Mouse (Mus musculus): Measurements from ENCODE around the gene Aldh3a2. TPM values are rescaled to one million over a fixed set of nuclear protein-coding genes. Genes with fewer than 3 reads are reported as not detected.
"Not testable (repeated sequence)": the region's sequence is repeated elsewhere in the genome, so short reads cannot be mapped to it uniquely, and the experiment has no call there.

Gene Aldh3a2
- 22.0 and 22.9 TPM in 2 replicates for polyA plus RNA-seq (2016; fragmentation: Nextera tagmentation; extraction: Ambion mirVana)

GRCm38 (mm10) chr11:61266551-61267533, at the start of gene Aldh3a2:
Aldh3a2 (minus strand) TSS chr11:61267464.
- WGBS: under 1% methylated on average over 57 of the region's 58 CpGs
- ATAC-seq (ENCODE audit: low FRiP score): peak; percentile 100
- Histone ChIP-seq H3K4me2 (peak within 1 kb of the TSS; percentile 77), H3K36me3 (replicated peaks) (peaks cover 17% of the 10 kb centered on the region), H3K9ac (peak within 1 kb of the TSS; percentile 85), H3K27ac (peak within 1 kb of the TSS; percentile 93), H3K9me3 (no peaks in the 10 kb centered on the region), H3K27me3 (peaks cover 13% of the 10 kb centered on the region), H3K4me3 (replicated peaks) (peak within 1 kb of the TSS; percentile 77), H3K4me1 (peaks cover 15% of the 10 kb centered on the region)

- Histone ChIP-seq H3K4me2 (no peak overlapping the region), H3K27ac (no peak overlapping the region), H3K4me1 (no peaks in the 10 kb centered on the region), H3K36me3 (replicated peaks) (no peaks in the 10 kb centered on the region), H3K27me3 (no peaks in the 10 kb centered on the region), H3K4me3 (replicated peaks) (no peak overlapping the region), H3K9me3 (no peaks in the 10 kb centered on the region), H3K9ac (no peak overlapping the region)
- WGBS: 84% methylated on average over 2 of the region's 2 CpGs
- no peak for ATAC-seq (ENCODE audit: low FRiP score)
Observed at GRCm38 (mm10) chr11:61316864-61317263, 49.6 kb upstream of the Aldh3a2 start.

GRCm38 (mm10) chr11:61310321-61310720, 43.1 kb upstream of the Aldh3a2 start:
- Histone ChIP-seq H3K27me3 (0 out of 2 replicates have a peak, but pooled peaks cover 5% of the 10 kb centered on the region), H3K27ac (no peak overlapping the region), H3K4me1 (no peaks in the 10 kb centered on the region), H3K9me3 (no peaks in the 10 kb centered on the region), H3K4me2 (no peak overlapping the region), H3K36me3 (replicated peaks) (no peaks in the 10 kb centered on the region), H3K9ac (no peak overlapping the region), H3K4me3 (replicated peaks) (no peak overlapping the region)
- ATAC-seq (ENCODE audit: low FRiP score): no peak
- whole genome bisulfite sequencing: 81% methylated on average over 7 of the region's 7 CpGs

DNA sequence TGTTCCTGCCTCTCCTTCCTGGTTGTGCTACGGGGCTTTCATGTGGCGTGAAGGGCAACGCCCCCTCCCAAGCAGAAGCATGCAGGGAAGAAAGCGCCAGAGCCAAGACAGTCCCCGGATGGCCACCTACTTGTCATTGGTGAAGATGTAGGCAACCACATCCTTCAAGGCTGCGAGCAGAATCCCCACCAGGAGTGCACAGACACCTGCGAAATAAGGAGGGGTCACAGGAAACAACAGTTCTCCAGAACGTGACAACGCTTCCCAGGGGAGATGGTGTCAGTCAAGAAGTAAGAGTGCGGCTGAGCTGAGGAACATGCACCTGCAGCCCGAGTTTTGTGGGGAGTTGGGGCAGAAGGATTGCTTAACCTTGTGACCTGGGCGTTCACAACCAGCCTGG, 42.6 kb upstream of the Aldh3a2 start:
- Histone ChIP-seq H3K9me3 (no peaks in the 10 kb centered on the region), H3K4me1 (no peaks in the 10 kb centered on the region), H3K27ac (no peak overlapping the region), H3K36me3 (replicated peaks) (no peaks in the 10 kb centered on the region), H3K4me2 (no peak overlapping the region), H3K27me3 (0 out of 2 replicates have a peak, but pooled peaks cover 5% of the 10 kb centered on the region), H3K9ac (no peak overlapping the region), H3K4me3 (replicated peaks) (no peak overlapping the region)
- 69% methylated on average over 12 of the region's 12 CpGs for WGBS
- no peak for ATAC-seq (ENCODE audit: low FRiP score)

- WGBS: 37% methylated on average over 7 of the region's 7 CpGs
Observed at GRCm38 (mm10) chr11:61307795-61308194, 40.5 kb upstream of the Aldh3a2 start.

GRCm38 (mm10) chr11:61305377-61305776, 38.1 kb upstream of the Aldh3a2 start:
- peaks cover 6% of the 10 kb centered on the region for H3K4me1 ChIP-seq
- no peak overlapping the region for H3K27ac ChIP-seq
- no peak for ATAC-seq (ENCODE audit: low FRiP score)
- WGBS: 73% methylated on average over 4 of the region's 4 CpGs
- no peaks in the 10 kb centered on the region for H3K36me3 ChIP-seq (replicated peaks)
- no peak overlapping the region for H3K9ac ChIP-seq
- H3K4me2 ChIP-seq: no peak overlapping the region
- H3K27me3 ChIP-seq: 0 out of 2 replicates have a peak, but pooled peaks cover 5% of the 10 kb centered on the region
- no peaks in the 10 kb centered on the region for H3K9me3 ChIP-seq
- H3K4me3 ChIP-seq (replicated peaks): no peak overlapping the region

More at GRCm38 (mm10) chr11:61307795-61308194, 40.5 kb upstream of the Aldh3a2 start:
- ATAC-seq (ENCODE audit: low FRiP score): no peak
- Histone ChIP-seq H3K4me1 (no peaks in the 10 kb centered on the region), H3K4me2 (no peak overlapping the region), H3K36me3 (replicated peaks) (no peaks in the 10 kb centered on the region), H3K27me3 (0 out of 2 replicates have a peak, but pooled peaks cover 5% of the 10 kb centered on the region), H3K9ac (no peak overlapping the region), H3K27ac (no peak overlapping the region), H3K9me3 (no peaks in the 10 kb centered on the region), H3K4me3 (replicated peaks) (no peak overlapping the region)

- not testable (repeated sequence) for H3K27ac ChIP-seq; H3K4me2 ChIP-seq; H3K27me3 ChIP-seq; H3K9ac ChIP-seq; ATAC-seq (ENCODE audit: low FRiP score); H3K4me3 ChIP-seq (replicated peaks); H3K4me1 ChIP-seq; H3K9me3 ChIP-seq; H3K36me3 ChIP-seq (replicated peaks)
- WGBS: 95% methylated on average over 6 of the region's 10 CpGs
Observed at GRCm38 (mm10) chr11:61304535-61304934, 37.3 kb upstream of the Aldh3a2 start.

DNA sequence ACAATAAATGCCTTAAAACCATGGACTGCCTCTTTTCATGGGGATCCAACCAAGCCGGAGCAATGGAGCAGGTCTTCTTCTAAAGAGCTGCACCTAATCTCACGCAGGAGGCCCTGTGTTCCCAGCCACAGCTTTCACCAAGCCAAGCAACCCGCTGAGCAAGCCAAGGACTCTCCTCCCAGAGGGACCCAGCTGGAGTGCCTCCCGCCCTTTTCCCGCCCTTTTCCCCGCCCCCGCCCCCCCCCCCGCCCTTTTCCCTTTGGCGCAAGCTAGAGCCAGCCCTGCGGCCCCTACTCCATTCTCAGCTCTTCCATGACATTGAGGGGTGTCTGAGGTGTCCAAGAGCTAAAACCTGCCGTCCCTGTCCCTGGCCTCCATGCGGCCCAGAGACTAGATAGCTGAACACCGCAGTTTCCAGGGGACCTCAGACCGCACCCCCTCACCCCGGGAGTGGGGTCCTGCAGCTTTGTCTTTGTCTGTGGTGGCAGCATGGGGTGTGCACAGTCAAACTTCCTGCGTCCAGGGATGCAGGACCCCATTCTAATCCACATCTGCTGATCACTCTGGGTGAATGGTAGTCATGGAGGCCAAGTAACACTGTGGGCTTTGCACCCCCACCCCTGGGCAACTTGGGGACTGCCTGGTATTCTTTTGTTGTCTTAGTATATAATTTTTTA, 33.6 kb upstream of the Aldh3a2 start:
- no peaks in the 10 kb centered on the region for H3K36me3 ChIP-seq (replicated peaks)
- H3K4me2 ChIP-seq: peak overlapping the region; percentile 36
- ATAC-seq (ENCODE audit: low FRiP score): no peak
- H3K4me1 ChIP-seq: peaks cover 6% of the 10 kb centered on the region
- 10% methylated on average over 15 of the region's 16 CpGs for WGBS
- no peaks in the 10 kb centered on the region for H3K9me3 ChIP-seq
- H3K9ac ChIP-seq: no peak overlapping the region
- H3K27me3 ChIP-seq: no peaks in the 10 kb centered on the region
- no peak overlapping the region for H3K4me3 ChIP-seq (replicated peaks)
- no peak overlapping the region for H3K27ac ChIP-seq

DNA sequence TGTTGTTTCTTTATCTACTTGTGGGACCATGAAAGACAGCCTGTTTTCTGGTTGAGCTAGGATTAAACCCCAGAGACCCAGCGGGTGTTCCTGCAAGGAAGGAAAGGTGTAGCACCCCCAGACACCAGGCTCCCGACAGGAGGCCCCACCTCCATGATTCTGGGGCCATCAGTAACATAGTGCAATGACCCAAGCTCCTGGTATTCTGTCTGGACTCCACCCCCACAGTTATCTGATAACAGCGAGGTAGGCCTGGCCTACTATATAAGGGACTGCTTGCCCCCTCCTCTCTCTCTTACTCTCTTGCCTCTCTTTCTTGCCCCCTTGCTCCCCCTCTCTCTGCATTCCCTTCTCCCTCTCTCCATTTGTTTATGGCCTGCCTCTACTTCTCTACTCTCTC, 32.9 kb upstream of the Aldh3a2 start:
- 66% methylated on average over 3 of the region's 3 CpGs for whole genome bisulfite sequencing
- no peak overlapping the region for H3K27ac ChIP-seq

DNA sequence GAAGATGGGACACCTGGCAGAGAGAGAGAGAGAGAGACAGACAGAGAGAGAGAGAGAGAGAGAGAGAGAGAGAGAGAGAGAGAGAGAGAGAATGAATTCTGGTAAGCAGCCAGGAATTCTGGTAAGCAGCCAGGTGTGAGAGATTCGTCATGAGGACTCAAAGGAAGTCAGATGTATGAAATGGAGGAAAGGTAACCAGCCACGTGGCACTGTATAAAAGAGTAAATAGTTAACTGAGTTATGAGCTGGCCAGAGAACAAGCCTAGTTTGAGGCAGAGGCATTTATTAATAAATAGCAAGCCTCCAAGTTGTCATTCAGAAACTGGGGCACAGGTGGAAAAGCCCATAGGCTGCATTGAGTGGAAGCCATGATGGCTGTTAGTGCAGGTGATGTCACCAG, 30.6 kb upstream of the Aldh3a2 start:
- no peak for ATAC-seq (ENCODE audit: low FRiP score)
- 90% methylated on average over 2 of the region's 2 CpGs for WGBS
- Histone ChIP-seq H3K4me1 (peaks cover 6% of the 10 kb centered on the region), H3K4me3 (replicated peaks) (no peak overlapping the region), H3K36me3 (replicated peaks) (no peaks in the 10 kb centered on the region), H3K4me2 (no peak overlapping the region), H3K9me3 (no peaks in the 10 kb centered on the region), H3K27me3 (no peaks in the 10 kb centered on the region), H3K9ac (no peak overlapping the region), H3K27ac (no peak overlapping the region)

More for the DNA sequence above, 32.9 kb upstream of the Aldh3a2 start:
- H3K4me2 ChIP-seq: no peak overlapping the region
- no peak for ATAC-seq (ENCODE audit: low FRiP score)
- H3K4me1 ChIP-seq: peaks cover 6% of the 10 kb centered on the region
- no peak overlapping the region for H3K4me3 ChIP-seq (replicated peaks)
- no peaks in the 10 kb centered on the region for H3K27me3 ChIP-seq
- no peaks in the 10 kb centered on the region for H3K9me3 ChIP-seq
- H3K36me3 ChIP-seq (replicated peaks): no peaks in the 10 kb centered on the region
- no peak overlapping the region for H3K9ac ChIP-seq

- Histone ChIP-seq H3K4me1 (peaks cover 6% of the 10 kb centered on the region), H3K9ac (no peak overlapping the region), H3K27me3 (no peaks in the 10 kb centered on the region), H3K9me3 (no peaks in the 10 kb centered on the region), H3K4me2 (no peak overlapping the region), H3K36me3 (replicated peaks) (no peaks in the 10 kb centered on the region), H3K4me3 (replicated peaks) (no peak overlapping the region), H3K27ac (no peak overlapping the region)
- 83% methylated on average over 2 of the region's 2 CpGs for WGBS
- ATAC-seq (ENCODE audit: low FRiP score): no peak
Observed at GRCm38 (mm10) chr11:61297326-61297725, 30.1 kb upstream of the Aldh3a2 start.

- Histone ChIP-seq H3K9me3 (no peaks in the 10 kb centered on the region), H3K4me2 (no peak overlapping the region), H3K4me1 (peaks cover 6% of the 10 kb centered on the region), H3K9ac (no peak overlapping the region), H3K27me3 (no peaks in the 10 kb centered on the region), H3K36me3 (replicated peaks) (no peaks in the 10 kb centered on the region), H3K4me3 (replicated peaks) (no peak overlapping the region), H3K27ac (no peak overlapping the region)
- no peak for ATAC-seq (ENCODE audit: low FRiP score)
- WGBS: 15% methylated on average over 1 of the region's 1 CpGs
Observed at GRCm38 (mm10) chr11:61296556-61296955, 29.3 kb upstream of the Aldh3a2 start.
